Mouse (Mus musculus) adrenal gland, adult (tissue): ENCODE results near the gene Limd1.

ENCODE experiments used
- DNase-seq, 2 experiments: peaks; one replicate each; pipeline ENCODE4 v3.0.0; 2022 to 2023; ENCODE audit warnings: low spot score in 1 of 2; ENCODE audit not compliant: inconsistent age in 2 of 2

The Limd1 gene

DNA sequence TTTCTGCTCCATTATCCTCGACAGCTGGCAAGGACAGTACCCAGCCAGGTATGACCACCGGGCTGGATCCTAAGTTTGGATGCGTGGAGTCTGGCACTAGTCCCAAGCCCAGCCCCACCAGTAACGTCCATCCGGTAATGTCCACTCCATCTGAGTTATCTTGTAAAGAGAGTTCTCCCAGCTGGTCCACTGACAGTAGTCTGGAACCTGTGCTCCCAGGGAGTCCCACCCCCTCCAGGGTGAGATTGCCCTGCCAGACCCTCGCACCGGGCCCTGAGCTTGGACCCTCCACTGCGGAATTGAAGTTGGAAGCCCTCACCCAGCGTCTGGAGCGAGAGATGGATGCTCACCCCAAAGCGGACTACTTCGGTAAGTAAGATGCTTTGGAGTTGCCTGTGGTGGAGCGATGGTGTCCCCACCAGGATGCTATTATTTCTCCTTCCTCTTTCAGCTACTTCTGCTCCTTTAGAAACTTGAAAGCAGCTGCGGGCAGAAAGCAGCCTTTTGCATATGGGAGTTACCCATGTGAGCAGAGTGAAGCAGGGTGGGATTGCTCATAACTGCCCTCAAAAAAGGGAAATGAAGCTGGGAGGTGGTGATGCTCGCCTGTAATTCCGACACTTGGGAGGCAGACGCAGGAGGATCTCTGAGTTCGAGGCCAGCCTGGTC, 1.9 kb downstream of the Limd1 start:
- DNase-seq = peak in 1 of 2 experiments; percentile 51

DNA sequence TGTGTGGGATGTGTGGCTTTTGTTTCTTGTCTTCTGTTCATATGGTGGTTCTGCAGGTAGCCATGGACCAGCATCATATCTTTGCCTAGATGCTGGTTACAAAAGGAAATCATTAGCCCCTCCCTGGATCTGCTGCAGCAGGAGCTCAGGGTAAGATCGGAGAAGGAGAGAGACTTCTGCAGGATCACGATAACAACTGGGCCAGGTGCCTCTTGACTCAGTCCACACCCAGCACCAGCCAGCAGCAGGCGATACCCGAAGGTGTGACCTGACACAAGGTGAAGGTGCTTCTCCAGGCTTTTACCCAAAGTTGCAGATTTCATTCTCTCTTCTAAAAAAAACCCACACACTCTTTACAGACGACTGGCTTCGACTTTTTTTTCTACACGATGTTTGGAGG, 2.6 kb downstream of the Limd1 start:
- no peak for DNase-seq

DNA sequence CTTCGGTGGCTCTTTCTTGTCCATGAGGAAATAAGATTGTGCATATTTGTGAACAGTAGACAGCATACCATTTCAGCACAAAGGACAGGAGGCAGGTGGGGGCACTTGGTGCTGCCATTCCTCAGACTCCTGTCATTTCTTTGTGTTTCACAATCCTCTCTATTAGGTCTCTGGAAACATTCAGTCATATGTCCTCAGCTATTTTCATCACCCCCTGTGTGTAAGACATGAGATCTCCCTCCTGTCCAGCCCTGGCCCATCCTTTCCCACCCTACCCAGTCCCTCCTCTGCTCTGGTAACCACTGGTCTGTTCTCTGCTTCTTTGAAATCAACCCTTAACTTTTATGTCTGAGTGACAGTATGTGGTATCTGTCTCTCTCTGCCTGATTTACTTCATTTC, 5.1 kb downstream of the Limd1 start:
- no peak for DNase-seq

DNA sequence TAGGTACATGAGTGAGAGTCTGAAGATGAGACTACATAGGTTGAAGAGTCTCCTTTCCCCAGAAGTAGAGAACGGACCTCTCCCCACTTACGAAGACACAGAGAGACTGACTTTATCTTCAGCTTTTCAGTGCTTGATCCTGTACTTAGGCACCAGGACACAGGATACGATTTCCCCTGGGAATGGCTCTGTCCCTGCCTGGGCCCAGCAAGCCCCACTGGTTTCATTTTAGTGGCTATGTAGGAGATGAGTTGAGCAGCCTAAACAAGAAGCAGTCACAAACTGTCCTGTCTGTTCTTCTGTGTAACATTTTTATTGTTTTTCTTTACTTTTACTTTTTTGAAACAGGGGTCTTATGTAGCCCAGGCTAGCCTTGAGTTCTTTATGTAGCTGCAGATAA, 6.3 kb downstream of the Limd1 start:
- DNase-seq = no peak

DNA sequence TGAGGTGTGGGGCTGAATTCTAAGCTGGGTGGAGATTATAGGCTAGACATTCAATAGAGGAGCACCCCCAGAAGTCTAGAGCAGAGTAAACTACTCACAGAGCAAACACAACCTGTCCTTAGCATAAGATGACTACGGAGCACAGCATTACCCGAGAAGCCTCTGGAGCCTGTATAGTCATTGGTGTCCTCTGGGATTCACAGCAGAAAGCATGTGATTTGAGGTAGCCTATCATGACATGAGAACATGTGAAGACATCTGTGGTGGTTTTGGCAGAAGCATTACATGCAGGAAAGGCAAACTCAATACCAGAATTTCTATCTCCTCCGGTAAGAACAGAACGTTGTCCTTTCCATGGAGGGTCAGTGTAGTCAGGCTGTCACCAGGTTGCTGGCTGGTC, 7.1 kb downstream of the Limd1 start:
- DNase-seq = no peak

DNA sequence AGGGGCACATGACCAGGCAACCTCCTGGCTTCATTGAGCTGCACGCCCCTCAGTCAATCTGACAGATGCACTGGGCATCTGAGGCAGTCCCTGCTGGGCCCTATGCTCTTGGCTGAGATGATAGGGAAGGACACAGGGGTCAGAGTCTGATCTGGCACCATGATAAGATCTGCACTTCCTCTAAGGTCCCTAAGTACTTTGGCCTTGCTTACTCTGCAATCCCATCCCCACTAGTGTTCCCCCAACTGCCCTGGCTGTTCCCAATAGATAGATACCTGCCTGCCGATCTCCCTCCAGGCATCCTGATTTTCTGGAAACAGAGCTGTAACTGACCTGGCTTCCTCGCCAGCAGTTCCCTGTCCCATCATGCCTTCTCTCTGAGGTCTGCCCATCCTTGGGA, 8.1 kb downstream of the Limd1 start:
- no peak for DNase-seq

DNA sequence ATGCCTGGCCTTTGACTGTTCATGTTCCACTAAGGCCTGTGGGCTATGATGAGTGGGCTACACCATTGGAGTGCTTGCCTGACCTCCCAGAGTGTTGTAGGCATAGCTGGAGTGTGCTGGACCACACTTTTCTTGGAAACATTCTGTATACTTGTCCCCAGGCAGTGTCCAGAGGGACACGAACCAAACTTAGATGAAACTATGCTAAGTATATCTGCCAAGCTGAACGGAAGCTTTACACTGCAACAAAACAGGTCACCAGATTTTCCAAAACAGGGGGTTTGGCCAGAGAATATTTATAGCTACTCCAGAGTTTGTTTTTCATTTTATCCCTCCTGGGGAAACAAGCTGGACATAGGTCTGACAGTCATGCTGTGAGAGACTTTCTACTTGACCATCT, 10.6 kb downstream of the Limd1 start:
- no peak for DNase-seq

DNA sequence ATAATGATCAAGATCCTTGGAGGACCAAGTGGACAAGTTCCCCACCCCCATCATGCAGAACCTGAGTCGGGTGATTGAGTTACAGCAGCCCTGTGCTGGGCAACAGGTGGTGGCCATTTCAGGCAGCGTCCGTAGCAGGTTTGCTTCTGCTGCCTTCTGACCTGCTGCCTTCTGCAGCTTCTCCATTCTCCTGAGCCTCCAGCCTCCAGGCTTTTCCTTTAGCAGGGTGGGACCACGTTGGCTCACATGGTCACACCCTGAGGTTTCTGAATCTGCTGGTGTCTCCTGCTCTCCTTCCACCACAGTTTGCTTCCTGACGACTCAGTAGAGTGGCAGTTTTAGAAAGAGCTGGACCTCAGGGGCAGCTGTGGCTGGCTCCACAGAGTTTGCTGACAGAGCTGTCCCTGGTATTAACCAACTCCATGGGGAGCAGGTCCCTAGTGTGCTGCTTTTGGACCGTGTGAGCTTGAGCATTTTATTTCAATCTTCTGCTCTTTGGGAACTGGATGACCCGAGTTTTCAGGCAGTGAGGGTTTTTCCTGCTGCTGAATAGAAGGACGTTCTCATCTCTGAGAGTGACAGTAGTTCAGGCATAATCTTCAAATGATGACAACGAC, 11.3 kb downstream of the Limd1 start:
- no peak for DNase-seq

DNA sequence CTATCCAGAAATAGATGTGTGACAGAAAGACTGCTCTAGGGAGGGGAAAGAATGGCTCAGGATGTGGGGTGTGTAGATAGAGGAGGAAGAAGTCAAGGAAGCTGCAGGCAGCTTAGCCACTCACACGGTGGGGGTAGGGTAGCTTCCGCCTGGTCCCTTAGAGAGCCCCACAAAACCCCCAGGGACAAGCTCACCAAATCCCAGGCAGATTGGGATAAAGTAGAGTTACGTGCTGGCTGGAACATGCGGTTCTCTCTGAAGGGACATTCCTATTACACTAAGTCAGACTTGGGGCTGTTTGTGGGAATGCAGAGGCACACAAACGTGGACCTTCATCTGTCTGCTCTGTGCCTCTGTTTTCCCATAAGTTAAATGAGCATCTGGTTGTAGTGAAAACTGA, 12.4 kb downstream of the Limd1 start:
- DNase-seq = no peak

DNA sequence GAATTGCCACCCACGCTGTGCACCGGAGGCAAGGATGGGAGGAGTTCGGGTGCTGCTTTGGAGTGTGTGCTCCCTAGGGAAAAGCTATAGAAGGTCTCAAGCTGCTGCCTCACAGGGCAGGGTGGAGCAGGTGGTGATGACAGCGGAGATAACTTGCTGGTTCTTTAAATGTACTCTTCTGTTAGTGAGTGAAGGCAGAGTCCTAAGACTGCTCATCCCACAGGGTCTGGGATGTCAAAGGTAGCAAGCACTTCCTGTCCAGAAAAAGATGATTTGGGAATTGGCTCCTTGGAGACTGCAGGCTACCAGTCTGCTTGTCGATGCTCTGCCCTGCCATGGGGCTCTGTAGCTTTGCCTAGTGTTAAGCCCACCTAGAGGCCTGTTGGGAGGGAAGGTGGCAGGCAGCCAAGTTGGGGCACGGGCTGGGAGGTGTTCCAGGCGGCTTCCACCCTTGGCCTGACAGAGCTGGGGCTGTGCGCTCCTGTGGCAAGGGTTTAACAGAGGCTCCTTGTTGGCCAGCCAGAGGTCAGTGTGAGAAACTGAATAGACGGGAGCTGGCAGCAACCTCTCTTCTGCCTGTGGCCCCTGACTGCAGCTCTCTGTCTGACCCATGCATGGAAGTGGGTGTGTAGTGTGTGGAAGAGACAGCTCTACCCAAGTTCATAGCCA, 13.5 kb downstream of the Limd1 start:
- peak in 1 of 2 experiments; percentile 37 for DNase-seq

DNA sequence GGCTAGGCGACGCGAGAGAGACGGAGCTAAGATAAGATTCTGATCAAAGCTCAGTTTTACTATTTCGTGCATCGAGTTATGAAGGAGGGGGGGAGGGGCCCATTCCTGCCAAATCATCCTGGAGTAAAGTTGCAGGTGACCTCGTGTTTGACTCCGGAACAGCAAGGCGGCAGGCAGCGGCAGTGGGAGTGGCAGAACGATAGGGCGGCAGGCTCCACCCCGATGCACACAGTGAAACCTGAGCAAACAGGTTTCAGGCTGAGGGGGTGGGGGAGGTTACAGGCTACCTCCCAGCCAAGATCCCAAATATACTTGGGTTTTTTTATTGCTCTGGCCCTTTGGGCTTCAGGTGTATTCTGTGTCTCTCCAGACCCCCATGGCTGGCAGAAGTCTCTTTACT, 18.2 kb downstream of the Limd1 start:
- no peak for DNase-seq

DNA sequence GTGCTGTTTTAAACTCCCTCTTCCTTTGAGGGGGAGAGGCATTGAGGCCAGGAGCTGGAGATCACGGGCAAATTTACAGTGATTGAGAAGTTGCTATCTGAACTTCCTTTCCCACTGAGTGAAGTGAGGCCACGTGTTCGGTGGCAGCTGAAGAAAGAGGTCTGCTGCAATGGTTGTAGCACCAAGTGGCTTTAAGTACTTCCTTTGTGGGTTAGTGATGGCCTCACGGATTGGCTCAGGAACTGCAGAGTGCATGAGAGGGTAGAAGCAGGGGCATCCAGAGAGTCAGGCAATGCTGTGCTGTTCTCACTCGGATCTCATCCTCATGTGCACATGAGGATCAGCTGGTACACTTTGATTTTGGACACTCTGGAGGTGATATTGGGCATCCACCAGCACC, 19.4 kb downstream of the Limd1 start:
- DNase-seq = no peak

DNA sequence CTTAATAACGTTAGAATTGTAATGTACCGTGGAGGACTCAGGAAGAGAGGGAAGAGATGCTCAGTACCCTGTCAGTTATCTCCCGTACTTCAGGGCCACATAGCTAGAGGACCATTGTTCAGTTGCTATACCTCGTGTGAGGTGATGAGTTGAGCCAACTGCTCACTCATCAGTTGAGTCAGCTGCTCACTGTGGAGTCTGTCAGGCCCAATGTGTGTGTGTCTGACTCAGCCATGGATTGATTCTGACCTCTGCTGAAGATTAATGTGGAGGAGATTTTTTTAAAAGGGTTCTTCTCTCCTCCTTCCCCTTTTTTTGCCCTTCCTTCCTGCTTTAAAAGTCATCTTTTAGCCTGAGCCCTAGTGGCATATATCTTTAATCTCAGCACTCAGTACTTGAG, 22.0 kb downstream of the Limd1 start:
- peak; percentile 34 to 65 for DNase-seq

DNA sequence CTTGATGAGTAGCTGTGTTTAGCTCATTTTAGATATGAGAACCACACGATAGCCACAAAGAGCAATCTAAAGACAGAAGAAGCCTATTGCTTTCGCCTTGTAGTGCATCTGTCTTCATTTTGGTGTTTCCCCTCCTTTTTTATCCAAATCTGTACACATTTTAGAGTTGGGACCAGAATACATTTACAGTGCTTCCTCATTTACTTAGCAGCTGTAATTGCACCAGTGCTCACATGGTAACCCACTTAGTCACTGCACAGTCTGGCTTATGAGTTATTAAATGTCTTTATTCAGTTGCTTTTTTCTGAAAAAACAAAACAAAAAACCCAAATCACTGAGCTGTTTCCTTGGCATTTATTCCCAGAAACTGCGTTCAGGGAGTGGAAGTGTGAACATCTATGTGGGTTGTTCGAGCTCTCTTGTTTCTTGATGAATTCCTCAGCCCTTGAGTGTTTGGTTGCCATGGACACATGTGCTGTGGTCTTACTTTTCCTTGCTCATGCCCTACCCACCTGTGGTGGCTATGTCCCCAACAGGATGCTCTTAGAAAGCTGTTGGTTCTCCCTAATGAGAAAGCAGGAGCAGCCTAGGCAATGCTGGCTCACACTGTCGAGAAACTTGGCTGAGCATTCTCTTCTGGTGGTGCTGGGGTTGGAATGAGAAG, 24.8 kb downstream of the Limd1 start:
- no peak for DNase-seq

DNA sequence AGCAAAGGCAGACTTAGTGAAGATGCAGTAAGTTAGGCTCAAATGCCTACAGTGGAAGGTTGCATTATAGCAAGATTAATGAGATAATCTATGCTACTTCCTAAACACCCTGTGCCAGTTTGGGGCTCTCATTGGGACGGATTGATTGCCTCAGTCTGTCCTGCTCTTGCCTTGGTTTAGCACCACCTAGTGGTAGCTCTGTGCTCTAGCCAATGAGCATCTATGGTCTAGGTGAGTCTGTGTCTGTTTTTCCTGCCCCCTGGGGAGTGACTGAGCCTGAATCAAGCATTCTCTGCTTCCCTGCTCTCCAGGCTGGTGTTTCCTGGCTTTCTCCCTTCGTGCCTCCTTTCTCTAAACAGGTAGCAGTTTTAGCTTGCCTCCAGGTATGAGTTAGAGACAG, 25.8 kb downstream of the Limd1 start:
- peak; percentile 61 to 85 for DNase-seq

DNA sequence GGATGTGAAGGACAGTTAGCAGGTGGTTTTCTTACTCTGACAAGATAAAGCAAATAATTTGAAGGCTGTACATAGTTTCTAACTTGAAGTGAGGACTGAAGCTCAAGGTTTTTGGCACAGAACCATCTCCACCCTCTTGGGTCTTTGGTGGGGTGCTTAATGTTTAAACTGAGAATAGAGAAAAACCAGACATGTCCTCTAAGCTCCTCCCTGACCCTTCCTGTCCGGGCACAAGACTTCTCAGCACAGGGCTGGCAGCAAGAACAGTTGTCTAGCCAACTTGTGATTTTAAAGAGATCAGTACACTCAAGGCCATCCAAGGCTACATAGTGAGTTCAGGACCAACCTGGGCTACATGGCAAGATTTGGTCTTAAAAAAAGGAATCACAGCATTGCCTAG, 27.1 kb downstream of the Limd1 start:
- DNase-seq = no peak

DNA sequence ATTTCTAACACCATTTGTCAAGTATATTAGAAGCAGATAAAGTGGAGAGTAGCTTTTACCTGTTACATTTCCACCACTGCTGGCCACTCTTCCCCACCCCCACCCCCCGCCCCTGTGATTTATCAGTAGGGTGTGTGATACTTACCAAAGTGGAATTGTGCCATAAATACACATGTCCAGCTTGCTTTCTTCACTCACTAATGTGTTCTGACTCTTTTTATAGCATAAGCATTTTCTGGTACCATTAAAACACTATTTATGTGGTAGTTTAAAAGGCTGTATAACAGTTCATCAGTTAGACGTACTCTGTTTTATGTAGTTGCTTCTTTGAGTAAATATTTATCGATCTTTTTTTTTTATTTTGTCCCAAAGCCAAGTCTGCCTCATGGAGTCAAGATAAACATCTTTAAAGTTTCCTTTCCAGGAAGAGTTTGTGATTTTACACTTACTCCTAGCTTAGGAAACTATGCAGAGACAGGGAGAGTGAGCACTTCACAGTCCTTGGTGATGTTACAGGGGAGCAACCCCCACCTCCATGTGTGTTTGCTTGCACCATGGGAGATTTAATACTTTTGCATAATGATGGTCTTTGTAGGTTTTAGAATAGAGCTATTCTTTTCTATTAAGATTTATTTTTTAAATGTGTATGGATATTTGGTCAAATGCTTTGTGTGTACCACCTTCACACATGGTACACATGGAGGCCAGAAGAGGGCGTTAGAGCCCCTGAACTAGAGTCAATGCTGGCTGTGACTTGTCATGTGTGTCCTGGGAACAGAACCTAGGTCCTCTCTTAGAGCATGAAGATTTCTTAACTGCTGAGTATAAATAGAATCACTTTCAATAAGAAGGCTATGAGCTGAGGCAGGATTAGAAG, 28.0 kb downstream of the Limd1 start:
- no peak for DNase-seq

DNA sequence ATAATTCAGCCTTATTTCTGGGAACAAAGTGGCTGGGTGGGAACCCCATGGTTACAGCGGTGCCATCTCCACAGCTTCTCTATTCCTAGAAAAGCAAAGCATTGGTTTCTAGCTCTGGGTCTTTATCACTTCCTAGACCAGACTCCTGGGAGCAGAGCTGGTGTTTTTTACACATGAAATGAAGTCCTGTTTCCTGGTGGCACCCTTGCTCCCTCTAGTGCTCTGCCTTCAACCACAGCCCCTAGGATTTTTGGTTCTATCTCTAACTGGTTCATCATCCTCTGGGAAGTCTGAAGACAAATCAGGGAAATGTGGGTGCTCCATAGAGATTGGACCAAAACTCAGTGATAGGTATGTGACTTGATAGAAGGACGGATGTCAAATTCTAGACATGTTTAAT, 28.9 kb downstream of the Limd1 start:
- DNase-seq = no peak

DNA sequence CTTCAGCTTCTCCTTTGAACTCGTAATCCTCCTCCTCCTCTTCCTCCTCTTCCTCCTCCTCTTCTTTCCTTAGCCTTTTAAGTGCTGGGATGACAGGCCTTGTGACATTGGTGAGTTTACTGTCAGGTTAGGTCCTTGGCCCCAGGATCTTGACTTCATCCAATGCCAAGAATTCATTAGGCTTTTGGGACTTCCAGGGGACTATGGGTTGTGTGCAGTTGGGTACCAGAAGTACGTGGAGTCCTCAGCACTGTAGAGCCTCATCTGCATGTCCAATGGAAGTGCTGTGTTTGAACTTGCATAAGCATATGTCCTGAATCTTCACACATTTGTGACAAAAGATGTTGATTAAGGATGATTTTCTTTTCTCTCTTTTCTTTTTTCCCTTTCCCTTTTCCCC, 30.5 kb downstream of the Limd1 start:
- DNase-seq = no peak

DNA sequence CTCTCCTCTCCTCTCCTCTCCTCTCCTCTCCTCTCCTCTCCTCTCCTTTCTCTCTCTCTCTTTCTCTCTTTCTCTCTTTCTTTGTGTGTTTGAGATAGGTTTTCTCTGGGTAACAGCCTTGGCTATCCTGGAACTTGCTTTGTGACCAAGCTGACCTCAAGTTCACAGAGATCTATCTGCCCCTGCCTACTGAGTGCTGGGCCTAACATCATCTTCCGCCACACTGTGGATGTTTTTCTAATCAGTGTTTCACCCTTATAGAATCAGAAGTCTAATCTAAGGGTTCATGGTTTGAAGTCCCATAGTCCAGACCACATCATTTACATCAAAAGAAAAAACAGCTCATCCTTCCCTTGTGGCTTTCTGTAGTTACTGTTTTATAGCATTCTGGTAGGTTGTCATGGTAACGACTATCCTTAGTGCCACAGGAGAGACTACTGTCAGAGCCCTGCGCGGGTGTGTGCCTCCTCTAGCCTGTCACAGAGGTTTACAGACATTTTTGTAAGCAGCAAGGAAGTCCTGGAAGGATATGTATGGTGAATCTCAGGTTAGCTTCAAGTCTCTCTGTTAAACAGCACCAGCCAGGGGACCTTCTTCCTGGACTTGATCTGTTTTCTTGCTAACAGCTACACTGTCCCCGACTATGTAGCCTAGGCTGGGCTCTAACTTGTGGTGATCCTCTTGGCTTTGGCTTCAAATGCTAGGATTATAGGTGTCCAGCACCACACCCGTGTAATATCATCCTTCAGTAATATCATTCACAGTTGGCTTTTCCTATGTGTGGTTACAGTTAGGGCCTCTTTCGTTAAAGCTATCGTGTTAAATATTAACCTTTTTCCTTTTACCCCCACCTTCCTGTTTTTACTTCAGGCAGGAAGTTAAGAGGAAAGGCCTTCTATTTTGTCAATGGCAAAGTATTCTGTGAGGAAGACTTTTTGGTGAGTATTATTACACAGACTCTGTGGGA, 31.4 kb downstream of the Limd1 start:
- no peak for DNase-seq
